Mouse (Mus musculus) stomach, embryonic 14.5 days (tissue): ENCODE measurements around the gene Ushbp1. TPM values are rescaled to one million over a fixed set of nuclear protein-coding genes. Genes with fewer than 3 reads are reported as not detected.
A peak's percentile ranks its signal among the peaks of the same experiment; 100 is the strongest.

ENCODE experiments used
- ATAC-seq: fragments of 200-750 bp; cut with Nextera tagmentation; 2 replicates; pipeline ENCODE4 v1.8.0; 2017; ENCODE audit warnings: low read depth, moderate TSS enrichment; ENCODE audit not compliant: insufficient number of reproducible peaks, insufficient read depth, low FRiP score
- H3K27ac ChIP-seq: fragments of 300-500 bp; sonication (generic); 2 replicates; pipeline ENCODE4 v1.5.1; 2014; ENCODE audit warnings: mild to moderate bottlenecking, low read length, moderate library complexity, mixed read lengths
- H3K27me3 ChIP-seq: fragments of 300-500 bp; sonication (generic); 2 replicates; pipeline ENCODE4 v1.6.1; 2014; ENCODE audit warnings: low read length, control low read depth, mixed read lengths; ENCODE audit not compliant: control insufficient read depth, insufficient read depth
- H3K36me3 ChIP-seq: fragments of 300-500 bp; sonication (generic); 2 replicates; pipeline ENCODE4 v1.6.1; 2014; ENCODE audit warnings: mild to moderate bottlenecking, control low read depth, low read length, moderate library complexity, mixed read lengths; ENCODE audit not compliant: control insufficient read depth, insufficient read depth
- H3K4me1 ChIP-seq: fragments of 300-500 bp; sonication (generic); 2 replicates; pipeline ENCODE4 v1.6.1; 2014; ENCODE audit warnings: low read length, control low read depth, mixed read lengths; ENCODE audit not compliant: control insufficient read depth, insufficient read depth
- H3K4me2 ChIP-seq: fragments of 300-500 bp; sonication (generic); replicated peaks from 2 replicates; pipeline ENCODE4 v1.6.1; 2014; ENCODE audit warnings: low read depth, low read length, control low read depth
- H3K4me3 ChIP-seq: fragments of 300-500 bp; sonication (generic); 2 replicates; pipeline ENCODE4 v1.5.1; 2014; ENCODE audit warnings: low read depth, low read length, control low read depth
- H3K9ac ChIP-seq: fragments of 300-500 bp; sonication (generic); replicated peaks from 2 replicates; pipeline ENCODE4 v1.6.1; 2014; ENCODE audit warnings: low read depth, mild to moderate bottlenecking, control low read depth, low read length, moderate library complexity, mixed read lengths
- H3K9me3 ChIP-seq: fragments of 300-500 bp; sonication (generic); 2 replicates; pipeline ENCODE4 v1.6.1; 2016; ENCODE audit warnings: low read depth, low read length, control low read depth; ENCODE audit not compliant: control insufficient read depth
- WGBS: fragments of 180-500 bp; shearing (Covaris S2); extraction: QIAGEN DNeasy Blood & Tissue Kit; methylation state at CpG from one replicate; pipeline ENCODE4 v1.1.7; 2014; 5-methylcytosine and 5-hydroxymethylcytosine counted together
- polyA plus RNA-seq: library from polyadenylated mRNA; unstranded; fragments of >200 nt; fragmentation: Nextera tagmentation; extraction: Ambion mirVana; gene quantifications from 2 replicates; pipeline ENCODE4 v1.2.1, GENCODE M21; 2014

Ushbp1 gene
- polyA plus RNA-seq, 1 experiment from 2014 or later, result 8.6 TPM

GRCm38 (mm10) chr8:71379512-71380075, 16.0 kb downstream of the Ushbp1 start:
- H3K9ac ChIP-seq, result peak overlapping the region; percentile 88
- ATAC-seq, result no peak
- H3K27me3 ChIP-seq, result no peaks in the 10 kb centered on the region
- H3K4me1 ChIP-seq, result peaks cover 46% of the 10 kb centered on the region
- 38% methylated on average over 3 of the region's 3 CpGs for WGBS
- peaks cover 21% of the 10 kb centered on the region for H3K36me3 ChIP-seq
- peak overlapping the region; percentile 89 for H3K4me2 ChIP-seq
- no peak overlapping the region for H3K27ac ChIP-seq
- H3K4me3 ChIP-seq, result peak overlapping the region; percentile 96
- no peaks in the 10 kb centered on the region for H3K9me3 ChIP-seq

- Histone ChIP-seq H3K9ac (0 out of 2 replicates have a peak overlapping the region, but pooled peaks have one; percentile 88), H3K4me3 (no peak overlapping the region), H3K9me3 (no peaks in the 10 kb centered on the region), H3K4me2 (peak overlapping the region; percentile 89), H3K27ac (no peak overlapping the region), H3K36me3 (peaks cover 27% of the 10 kb centered on the region), H3K27me3 (no peaks in the 10 kb centered on the region), H3K4me1 (peaks cover 46% of the 10 kb centered on the region)
- WGBS, result 73% methylated on average over 4 of the region's 4 CpGs
- no peak for ATAC-seq
Observed at GRCm38 (mm10) chr8:71379008-71379407, 16.6 kb downstream of the Ushbp1 start.

- Histone ChIP-seq H3K9me3 (no peaks in the 10 kb centered on the region), H3K9ac (no peak overlapping the region), H3K27me3 (no peaks in the 10 kb centered on the region), H3K36me3 (peaks cover 41% of the 10 kb centered on the region), H3K4me1 (peaks cover 31% of the 10 kb centered on the region), H3K27ac (no peak overlapping the region; the same call in 1 of the 2 replicates), H3K4me3 (0 out of 2 replicates have a peak overlapping the region, but pooled peaks have one; percentile 6), H3K4me2 (peak overlapping the region; percentile 37)
- ATAC-seq, result no peak
- 57% methylated on average over 8 of the region's 8 CpGs for WGBS
Observed at GRCm38 (mm10) chr8:71376423-71377030, 19.1 kb downstream of the Ushbp1 start.

GRCm38 (mm10) chr8:71375581-71376422, 19.8 kb downstream of the Ushbp1 start:
- Histone ChIP-seq H3K27ac (peak overlapping the region; percentile 33; the same call in 1 of the 2 replicates), H3K4me1 (peaks cover 32% of the 10 kb centered on the region), H3K36me3 (peaks cover 41% of the 10 kb centered on the region), H3K9me3 (no peaks in the 10 kb centered on the region), H3K4me2 (peak overlapping the region; percentile 37), H3K27me3 (no peaks in the 10 kb centered on the region), H3K9ac (no peak overlapping the region), H3K4me3 (peak overlapping the region; percentile 6; the same call in 1 of the 2 replicates)
- 10% methylated on average over 72 of the region's 74 CpGs for WGBS
- peak; percentile 37 for ATAC-seq

- Histone ChIP-seq H3K27ac (no peak overlapping the region), H3K4me1 (peaks cover 29% of the 10 kb centered on the region), H3K36me3 (peaks cover 42% of the 10 kb centered on the region)
Observed at GRCm38 (mm10) chr8:71374616-71375206, 20.9 kb downstream of the Ushbp1 start.

GRCm38 (mm10) chr8:71373000-71373399, 22.6 kb downstream of the Ushbp1 start:
- WGBS, result 95% methylated on average over 3 of the region's 3 CpGs
- no peak for ATAC-seq
- Histone ChIP-seq H3K9ac (no peak overlapping the region), H3K4me1 (peaks cover 23% of the 10 kb centered on the region), H3K27ac (no peak overlapping the region), H3K9me3 (no peaks in the 10 kb centered on the region), H3K4me2 (no peak overlapping the region), H3K4me3 (no peak overlapping the region), H3K27me3 (no peaks in the 10 kb centered on the region), H3K36me3 (peaks cover 50% of the 10 kb centered on the region)

More at GRCm38 (mm10) chr8:71374616-71375206, 20.9 kb downstream of the Ushbp1 start:
- WGBS, result 79% methylated on average over 17 of the region's 17 CpGs
- no peak for ATAC-seq
- Histone ChIP-seq H3K9me3 (no peaks in the 10 kb centered on the region), H3K9ac (no peak overlapping the region), H3K4me3 (no peak overlapping the region), H3K27me3 (no peaks in the 10 kb centered on the region), H3K4me2 (no peak overlapping the region)

- H3K9me3 ChIP-seq, result no peaks in the 10 kb centered on the region
- H3K4me2 ChIP-seq, result no peak overlapping the region
- no peak overlapping the region for H3K27ac ChIP-seq
- H3K4me3 ChIP-seq, result no peak overlapping the region
- peaks cover 46% of the 10 kb centered on the region for H3K36me3 ChIP-seq
- peaks cover 27% of the 10 kb centered on the region for H3K4me1 ChIP-seq
- no peaks in the 10 kb centered on the region for H3K27me3 ChIP-seq
- no peak overlapping the region for H3K9ac ChIP-seq
- no peak for ATAC-seq
- WGBS, result 90% methylated on average over 12 of the region's 12 CpGs
Observed at GRCm38 (mm10) chr8:71372427-71372826, 23.2 kb downstream of the Ushbp1 start.

GRCm38 (mm10) chr8:71371236-71371848, 24.3 kb downstream of the Ushbp1 start, which contains the start of gene Ocel1:
TSS of gene Ocel1 (plus strand) at chr8:71371298.
- Histone ChIP-seq H3K9ac (peak within 1 kb of the TSS; percentile 19), H3K4me2 (peak within 1 kb of the TSS; percentile 44), H3K27ac (peak within 1 kb of the TSS; percentile 44; the same call in 1 of the 2 replicates), H3K9me3 (no peaks in the 10 kb centered on the region), H3K4me1 (peaks cover 21% of the 10 kb centered on the region), H3K27me3 (no peaks in the 10 kb centered on the region), H3K36me3 (peaks cover 42% of the 10 kb centered on the region), H3K4me3 (peak within 1 kb of the TSS; percentile 53)
- ATAC-seq, result peak; percentile 88
- WGBS, result under 1% methylated on average over 66 of the region's 68 CpGs
